Mouse (Mus musculus): Measurements from ENCODE around the gene Zfp969. TPM values are rescaled to one million over a fixed set of nuclear protein-coding genes. Genes with fewer than 3 reads are reported as not detected.
"Not testable (repeated sequence)": the region's sequence is repeated elsewhere in the genome, so short reads cannot be mapped to it uniquely, and the experiment has no call there.

The Zfp969 gene
- polyA plus RNA-seq (2012; fragmentation: generic; extraction: Trizol): 7.2 TPM

DNA sequence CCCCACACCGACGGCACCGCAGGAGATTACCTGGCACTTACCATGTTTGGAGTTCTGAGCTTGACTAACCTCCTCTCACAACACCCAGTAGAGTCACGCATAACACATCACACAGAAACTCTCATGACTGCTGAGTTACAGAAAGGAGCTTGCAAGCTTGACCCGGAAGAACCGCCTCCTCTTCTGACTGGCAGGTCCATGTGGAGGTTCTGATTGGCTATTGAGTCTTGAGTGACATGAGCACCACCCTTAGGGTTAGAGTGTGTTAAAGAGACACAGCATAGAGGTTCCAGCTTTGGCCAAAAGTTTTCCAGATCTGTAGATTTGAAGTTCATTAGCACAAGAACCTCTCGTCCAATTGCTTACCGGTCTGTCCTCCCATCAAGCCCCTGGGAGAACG is at the start of gene Zfp969:
Gene Zfp969 (minus strand): TSS at position 101 of the 400 bp plus-strand sequence.
- not testable (repeated sequence) for H3K4me3 ChIP-seq; H3K4me2 ChIP-seq (ENCODE audit: low read depth); H3K27me3 ChIP-seq (ENCODE audit: control insufficient read depth, insufficient read depth, insufficient read length); H3K36me3 ChIP-seq (ENCODE audit: control insufficient read depth, insufficient read depth); H3ac ChIP-seq (ENCODE audit: control insufficient read depth, insufficient read length); H3K79me2 ChIP-seq (ENCODE audit: control insufficient read depth, insufficient read depth)

DNA sequence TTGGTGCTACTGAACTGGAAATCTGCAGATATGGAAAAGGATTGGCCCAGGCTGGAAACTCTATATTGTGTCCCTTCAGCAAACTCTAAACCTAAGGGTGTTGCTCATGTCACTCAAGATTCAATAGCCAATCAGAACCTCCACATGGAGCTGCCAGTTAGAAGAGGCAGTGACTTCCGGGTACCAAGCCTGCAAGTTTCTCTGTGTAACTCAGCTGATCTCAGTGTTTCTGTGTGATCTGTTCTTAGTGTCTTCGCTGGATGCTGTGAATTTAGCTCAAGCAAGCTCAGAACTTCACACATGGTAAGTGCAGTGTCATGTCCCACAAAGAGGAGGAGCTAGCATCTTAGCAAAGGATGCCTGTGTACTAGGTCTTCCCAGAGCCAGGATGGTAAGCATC is 37.8 kb upstream of the Zfp969 start, which contains the start of gene Gm2007:
Gene Gm2007 (plus strand): TSS at position 301 of the 400 bp plus-strand sequence.
- not testable (repeated sequence) for H3K79me2 ChIP-seq (ENCODE audit: control insufficient read depth, insufficient read depth); H3K4me2 ChIP-seq (ENCODE audit: low read depth); H3K36me3 ChIP-seq (ENCODE audit: control insufficient read depth, insufficient read depth); H3K27me3 ChIP-seq (ENCODE audit: control insufficient read depth, insufficient read depth, insufficient read length); H3ac ChIP-seq (ENCODE audit: control insufficient read depth, insufficient read length); H3K4me3 ChIP-seq

DNA sequence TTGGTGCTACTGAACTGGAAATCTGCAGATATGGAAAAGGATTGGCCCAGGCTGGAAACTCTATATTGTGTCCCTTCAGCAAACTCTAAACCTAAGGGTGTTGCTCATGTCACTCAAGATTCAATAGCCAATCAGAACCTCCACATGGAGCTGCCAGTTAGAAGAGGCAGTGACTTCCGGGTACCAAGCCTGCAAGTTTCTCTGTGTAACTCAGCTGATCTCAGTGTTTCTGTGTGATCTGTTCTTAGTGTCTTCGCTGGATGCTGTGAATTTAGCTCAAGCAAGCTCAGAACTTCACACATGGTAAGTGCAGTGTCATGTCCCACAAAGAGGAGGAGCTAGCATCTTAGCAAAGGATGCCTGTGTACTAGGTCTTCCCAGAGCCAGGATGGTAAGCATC is 59.8 kb downstream of the Zfp969 start, which contains the start of gene Gm11007:
Gene Gm11007 (plus strand): TSS at position 301 of the 400 bp plus-strand sequence.
- not testable (repeated sequence) for H3K4me3 ChIP-seq; H3K4me2 ChIP-seq (ENCODE audit: low read depth)

More for the DNA sequence above, 59.8 kb downstream of the Zfp969 start, which contains the start of gene Gm11007:
- not testable (repeated sequence) for H3ac ChIP-seq (ENCODE audit: control insufficient read depth, insufficient read length); H3K27me3 ChIP-seq (ENCODE audit: control insufficient read depth, insufficient read depth, insufficient read length); H3K36me3 ChIP-seq (ENCODE audit: control insufficient read depth, insufficient read depth); H3K79me2 ChIP-seq (ENCODE audit: control insufficient read depth, insufficient read depth)

Other genes starting within 250 kb of the Zfp969 start
- 3.7 TPM for gene Zfp965, start 233.7 kb downstream of the Zfp969 start, polyA plus RNA-seq (2012; fragmentation: generic; extraction: Trizol)
- gene Gm11007, start 59.7 kb downstream of the Zfp969 start, polyA plus RNA-seq (2012; fragmentation: generic; extraction: Trizol): not detected
- not detected for gene Gm2007, start 37.9 kb upstream of the Zfp969 start, polyA plus RNA-seq (2012; fragmentation: generic; extraction: Trizol)
- gene Gm14288, start 97.4 kb upstream of the Zfp969 start, polyA plus RNA-seq (2012; fragmentation: generic; extraction: Trizol): 2.0 TPM
- 2.2 TPM for gene Gm6710, start 165.6 kb upstream of the Zfp969 start, polyA plus RNA-seq (2012; fragmentation: generic; extraction: Trizol)
- 1.4 TPM for gene Zfp966, start 227.5 kb upstream of the Zfp969 start, polyA plus RNA-seq (2012; fragmentation: generic; extraction: Trizol)

Measured in myocyte (in vitro differentiated cells).